Mouse (Mus musculus) ES-E14 (cell line): ENCODE results near the gene Ccdc122.

ENCODE experiments used
- CHD2 ChIP-seq: IDR thresholded peaks from 2 replicates; pipeline ENCODE4 v1.6.1; 2014; ENCODE audit warnings: mild to moderate bottlenecking, low read depth, low read length, inconsistent platforms
- ZC3H11A ChIP-seq: IDR thresholded peaks from 2 replicates; pipeline ENCODE4 v1.6.1; 2012; ENCODE audit warnings: low read depth, mild to moderate bottlenecking, inconsistent platforms, low read length, borderline replicate concordance
- ZNF384 ChIP-seq: IDR thresholded peaks from 2 replicates; pipeline ENCODE4 v1.6.1; 2012; ENCODE audit warnings: low read depth, low read length, inconsistent platforms

GRCm38 (mm10) chr14:77069361-77069760, 32.8 kb downstream of the Ccdc122 start:
- TF ChIP-seq ZNF384 (no peak), ZC3H11A (no peak), CHD2 (no peak)
